Mouse (Mus musculus) ES-E14 (cell line): ENCODE measurements at regions not wholly inside any gene's neighbourhood (a gene's known extent, or its start where the extent isn't known, plus 50 kb on each side); places are given as distances from the start of the nearest gene placed in this dataset.

Source experiments
- CHD2 ChIP-seq: IDR thresholded peaks from 2 replicates; pipeline ENCODE4 v1.6.1; 2014; ENCODE audit warnings: mild to moderate bottlenecking, low read depth, low read length, inconsistent platforms
- HCFC1 ChIP-seq: IDR thresholded peaks from 2 replicates; pipeline ENCODE4 v1.6.1; 2012; ENCODE audit warnings: low read length, inconsistent platforms, borderline replicate concordance; ENCODE audit not compliant: insufficient read depth
- MAFK ChIP-seq: IDR thresholded peaks from 2 replicates; pipeline ENCODE4 v1.6.1; 2014; ENCODE audit warnings: mild to moderate bottlenecking, low read depth, low read length, inconsistent platforms; ENCODE audit not compliant: insufficient read depth
- ZC3H11A ChIP-seq: IDR thresholded peaks from 2 replicates; pipeline ENCODE4 v1.6.1; 2012; ENCODE audit warnings: low read depth, mild to moderate bottlenecking, inconsistent platforms, low read length, borderline replicate concordance
- ZNF384 ChIP-seq: IDR thresholded peaks from 2 replicates; pipeline ENCODE4 v1.6.1; 2012; ENCODE audit warnings: low read depth, low read length, inconsistent platforms

DNA sequence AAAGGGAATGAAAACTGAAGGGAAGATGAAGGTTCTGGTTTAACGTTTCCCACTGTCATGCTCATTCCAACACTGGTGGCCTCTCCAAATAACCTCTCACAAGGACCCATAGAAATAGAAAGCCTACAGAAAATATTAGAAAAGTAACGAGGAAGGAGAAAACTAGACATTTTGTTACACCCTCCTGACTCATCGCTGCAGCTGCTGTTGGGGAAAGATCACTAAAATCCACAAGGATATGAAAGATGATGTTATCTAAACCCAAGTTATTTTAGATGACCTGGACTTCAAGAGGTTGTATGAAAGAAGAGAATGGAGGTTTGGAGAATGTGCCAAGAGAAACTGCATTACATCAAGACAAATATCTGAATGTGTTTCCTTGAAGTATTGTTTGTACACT, 1468.3 kb upstream of the Slc10a2 start:
- TF ChIP-seq HCFC1 (no peak), ZC3H11A (no peak), MAFK (no peak), ZNF384 (no peak), CHD2 (no peak)
